Mouse (Mus musculus) left cerebral cortex, postnatal 25 days (tissue): ENCODE results near the gene Smpdl3a. TPM values are rescaled to one million over a fixed set of nuclear protein-coding genes. Genes with fewer than 3 reads are reported as not detected.
A peak's percentile ranks its signal among the peaks of the same experiment; 100 is the strongest.

Experiments
- DNase-seq, 2 experiments: peaks; one replicate each; pipeline ENCODE4 v3.0.0; 2022; ENCODE audit warnings: low spot score in 2 of 2, mixed read lengths in 1 of 2
- intact Hi-C: fragments of 180-260 bp; cut with DNase I; formaldehyde crosslinking; loops from one replicate; pipeline ENCODE4 v1.15.1; 2025
- total RNA-seq, 2 experiments: library from RNA; stranded (reverse); gene quantifications; 2 replicates each; pipeline ENCODE4 v1.2.3; 2021

Smpdl3a gene
- 10 to 100 TPM; 27.3 to 28.2 TPM for total RNA-seq

DNA sequence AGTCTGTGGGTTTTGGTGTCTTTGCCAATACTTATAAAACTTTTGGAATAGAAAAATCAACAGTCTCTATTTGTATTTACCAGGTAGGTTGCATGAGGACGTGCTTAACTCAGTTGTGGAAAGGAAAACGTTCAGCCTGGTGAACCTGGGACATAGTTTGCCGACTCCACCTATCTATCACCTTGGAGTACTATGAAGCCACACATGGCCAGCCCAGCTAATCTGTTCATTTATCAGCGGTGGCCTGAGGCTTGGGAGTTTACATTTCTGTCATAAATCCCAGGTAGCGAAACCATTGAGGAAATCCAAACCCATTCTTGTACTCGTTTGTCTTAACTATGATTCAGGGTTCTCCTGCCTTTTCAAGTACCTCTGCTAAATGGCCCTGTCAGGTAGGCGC lies at the start of gene Smpdl3a:
TSS of gene Smpdl3a (plus strand) at position 318 of the 400 bp plus-strand sequence.
- intact Hi-C loops = loop anchor here (2.0 kb wide), 1 partner anchor 49 kb away; no protein-coding TSS in a partner anchor
- no peak for DNase-seq

DNA sequence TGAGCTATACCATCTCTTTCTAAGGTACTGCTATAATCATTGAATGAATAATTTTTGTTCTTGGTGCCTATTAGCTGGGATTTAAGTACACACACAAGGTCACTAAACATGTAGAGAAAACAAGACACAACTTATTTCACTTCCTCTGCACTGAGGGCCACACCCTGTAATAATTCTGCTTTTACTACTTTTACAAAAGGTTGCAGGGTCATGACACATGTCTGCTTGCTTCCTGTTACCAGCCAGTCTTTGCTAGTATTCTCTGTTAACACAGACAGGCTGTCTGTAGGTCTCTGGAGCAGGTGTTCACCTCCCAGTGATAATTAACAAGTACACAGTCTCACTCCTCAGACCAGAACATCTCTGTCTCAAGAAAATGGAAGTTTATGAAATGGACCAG lies 48.7 kb upstream of the Smpdl3a start:
- no peak for DNase-seq
- intact Hi-C loops = loop anchor here (2.0 to 10.0 kb wide), 2 partner anchors 49 to 509 kb away; partner anchors contain the start of genes Gcc2 and Smpdl3a

GRCm38 (mm10) chr10:57747127-57747526 lies 47.0 kb upstream of the Smpdl3a start:
- intact Hi-C loops = loop anchor here (10.0 kb wide), 1 partner anchor 508 kb away; the partner anchor contains the start of gene Gcc2
- DNase-seq = no peak

- intact Hi-C loops = no loop called here
- no peak for DNase-seq
Observed at GRCm38 (mm10) chr10:57753343-57753742, 40.8 kb upstream of the Smpdl3a start.

DNA sequence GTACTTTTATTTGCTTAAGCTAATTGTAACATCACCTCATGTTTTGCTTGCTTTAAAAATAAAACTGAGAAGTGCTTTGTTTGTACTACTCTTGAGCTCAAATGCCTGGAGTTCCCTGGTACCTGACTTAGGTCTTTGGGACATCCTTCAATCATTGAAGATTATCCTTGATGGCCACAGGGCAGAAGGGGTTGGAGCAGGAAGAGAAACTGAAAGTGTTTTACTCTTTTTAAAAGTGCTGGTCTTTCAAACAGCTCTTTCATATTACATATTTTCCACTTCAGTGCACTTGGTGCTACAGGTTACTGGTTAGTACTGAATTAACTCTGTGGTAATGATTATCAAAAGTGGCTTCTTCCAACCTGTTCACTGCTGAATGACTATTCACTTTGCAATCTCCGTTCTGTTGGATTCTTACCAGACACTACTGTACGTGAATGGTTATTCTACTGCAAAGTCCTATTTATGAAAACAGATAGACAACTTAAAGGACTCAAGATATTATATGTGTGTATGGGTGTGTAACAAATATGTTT lies 38.9 kb upstream of the Smpdl3a start:
- no peak for DNase-seq
- intact Hi-C loops = no loop called here

GRCm38 (mm10) chr10:57758999-57759398 lies 35.1 kb upstream of the Smpdl3a start:
- no peak for DNase-seq
- intact Hi-C loops = no loop called here

DNA sequence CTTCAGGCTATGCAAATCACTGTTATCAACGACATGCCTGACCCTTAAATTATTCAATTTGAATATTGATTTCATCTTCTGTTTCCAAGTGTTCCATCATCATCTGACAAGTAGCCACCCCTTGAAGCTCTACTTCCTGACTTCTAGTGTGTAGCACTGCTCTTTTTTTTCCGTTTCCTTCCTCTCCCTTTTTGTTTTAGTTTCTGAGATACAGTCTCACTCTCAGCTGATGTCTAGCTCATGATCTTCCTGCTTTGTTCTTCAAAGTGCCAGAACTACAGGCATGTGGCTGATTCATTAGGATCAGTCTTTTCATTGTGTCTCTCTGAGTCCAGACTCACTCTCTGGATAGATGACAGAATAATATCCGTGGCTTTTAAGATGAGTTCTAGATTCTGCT lies 33.4 kb upstream of the Smpdl3a start:
- intact Hi-C loops = no loop called here
- DNase-seq = no peak

DNA sequence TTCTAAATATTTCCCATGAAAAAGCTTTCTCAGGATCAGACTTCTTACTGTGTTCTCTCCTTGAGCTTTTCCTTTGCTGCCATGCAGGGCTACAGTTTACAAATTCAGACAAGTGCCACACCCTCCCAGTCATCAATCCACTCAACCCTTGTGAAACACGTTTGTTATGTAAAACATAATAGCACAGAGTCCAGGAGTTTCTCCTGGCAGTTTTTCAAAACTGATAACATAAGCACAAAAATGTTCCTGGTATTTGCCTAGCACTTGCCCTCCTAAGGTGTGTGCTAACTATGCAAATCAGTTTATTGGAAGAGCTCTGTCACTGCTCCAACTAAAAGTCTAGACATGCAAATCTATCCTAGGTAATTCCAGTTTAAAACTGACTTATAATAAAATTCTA lies 31.1 kb upstream of the Smpdl3a start:
- intact Hi-C loops = no loop called here
- DNase-seq = no peak

DNA sequence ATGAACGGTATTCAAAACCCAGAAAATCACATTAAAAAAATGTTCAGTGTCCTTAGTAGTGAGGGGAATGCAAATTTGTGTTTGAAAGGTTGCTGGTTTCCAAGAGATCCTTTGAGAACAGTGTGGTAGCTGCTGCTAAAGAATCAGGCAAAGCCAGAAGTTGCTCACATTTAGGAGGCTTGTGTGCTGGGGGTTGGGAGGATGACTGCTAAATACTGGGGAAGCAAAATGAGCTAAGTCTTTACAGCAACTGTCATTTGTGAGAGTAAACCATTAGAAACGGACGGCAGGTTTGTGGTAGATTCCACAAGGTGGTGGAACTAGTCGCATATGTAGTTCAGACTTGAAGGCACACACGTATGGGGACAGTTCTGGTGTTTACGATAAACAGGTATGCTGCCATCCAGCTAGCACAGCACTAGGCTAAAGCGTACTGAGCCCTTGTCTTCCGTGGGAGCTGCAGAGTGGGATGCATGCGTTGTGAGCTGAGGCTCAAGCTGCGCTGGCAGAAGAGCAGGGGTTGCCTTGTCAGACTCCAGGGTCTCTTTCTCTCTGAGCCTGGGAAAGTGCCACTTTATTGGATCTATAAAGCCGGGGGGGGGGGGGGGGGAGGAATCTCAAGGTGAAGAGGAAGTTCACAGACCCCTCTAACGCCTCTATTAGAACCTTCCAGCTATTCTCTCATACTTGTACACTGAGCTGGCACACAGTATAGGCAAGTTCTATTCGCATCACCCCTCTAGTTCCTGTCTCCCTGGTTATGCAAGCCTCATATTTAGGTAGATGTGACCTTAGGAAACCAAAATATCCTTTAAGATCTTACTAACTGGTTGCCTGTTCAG lies 10.6 kb upstream of the Smpdl3a start:
- intact Hi-C loops = no loop called here

GRCm38 (mm10) chr10:57784131-57784875 lies 9.8 kb upstream of the Smpdl3a start:
- DNase-seq = peak; percentile 69 to 86
- intact Hi-C loops = no loop called here

More for the DNA sequence above, 10.6 kb upstream of the Smpdl3a start:
- peak; percentile 23 to 69 for DNase-seq

DNA sequence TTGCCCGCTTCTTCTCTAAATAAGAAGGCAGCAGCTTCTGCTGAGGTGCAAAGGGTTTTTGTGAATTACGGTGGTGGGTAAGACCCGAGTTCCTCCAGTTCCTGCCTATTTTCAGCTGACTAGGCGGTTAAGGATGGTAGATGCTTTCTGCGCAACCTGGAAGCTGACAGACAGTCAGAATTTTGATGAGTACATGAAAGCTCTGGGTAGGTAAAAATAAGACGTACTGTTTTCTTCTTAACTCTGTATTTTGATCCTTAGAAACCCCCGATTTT lies 9.3 kb upstream of the Smpdl3a start, which contains the start of gene Fabp7:
TSS of gene Fabp7 (plus strand) at position 6 of the 275 bp plus-strand sequence.
- intact Hi-C loops = loop anchor here (5.0 kb wide), 1 partner anchor 42 kb away; no protein-coding TSS in a partner anchor
- no peak for DNase-seq

- DNase-seq = no peak
- intact Hi-C loops = loop anchor here (5.0 kb wide), 1 partner anchor 42 kb away; no protein-coding TSS in a partner anchor
Observed at GRCm38 (mm10) chr10:57785552-57785951, 8.6 kb upstream of the Smpdl3a start.

- intact Hi-C loops = no loop called here
- no peak for DNase-seq
Observed at GRCm38 (mm10) chr10:57792957-57793356, 1.2 kb upstream of the Smpdl3a start.

DNA sequence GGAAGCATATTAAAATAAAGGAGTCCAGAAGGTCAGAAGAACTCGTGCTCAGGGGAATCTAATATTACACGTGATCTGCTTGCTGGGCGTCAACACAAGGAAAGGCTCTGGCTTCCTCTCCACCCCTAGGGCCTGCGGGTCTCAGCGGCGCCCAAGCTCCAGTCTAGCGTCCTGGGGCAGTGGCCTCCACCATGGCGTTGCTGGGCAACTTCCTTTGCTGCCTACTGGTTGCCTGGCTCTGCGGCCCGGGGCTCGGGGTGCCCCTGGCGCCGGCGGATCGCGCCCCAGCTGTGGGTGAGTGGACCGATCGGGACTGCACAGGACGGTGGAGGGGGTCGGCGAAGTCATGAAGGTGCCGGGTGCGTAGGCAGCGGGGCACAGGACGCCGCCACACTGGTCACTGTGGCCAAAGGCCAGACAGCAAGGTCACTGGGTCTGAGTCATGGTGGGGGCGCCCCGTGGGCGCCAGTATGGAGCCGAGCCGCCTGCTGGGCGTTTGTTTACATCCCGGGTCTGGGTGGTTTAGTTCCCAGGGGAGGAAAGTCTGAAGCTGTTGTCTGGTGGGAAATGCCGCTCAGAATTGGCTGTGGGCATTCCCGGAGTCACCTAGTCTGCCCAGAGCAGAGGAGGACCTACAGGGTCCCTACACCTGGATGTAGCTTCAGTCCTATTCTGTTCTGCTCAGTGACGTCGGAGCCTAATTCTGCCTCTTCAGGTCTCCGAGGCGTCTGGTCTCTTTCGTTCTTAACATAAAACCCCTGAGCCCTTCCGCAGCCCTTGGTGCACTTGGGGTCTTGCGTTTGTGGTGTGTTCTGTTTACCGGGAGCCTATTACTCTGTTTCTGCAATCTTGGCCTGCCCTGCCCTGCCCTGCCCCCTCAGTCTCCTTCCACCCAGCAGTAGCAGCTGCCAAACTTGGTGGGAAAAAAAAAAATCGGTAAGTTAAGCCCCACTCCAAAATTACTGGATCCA lies 641 bp downstream of the Smpdl3a start:
- intact Hi-C loops = loop anchor here (2.0 to 5.0 kb wide), 2 partner anchors 43 to 50 kb away; no protein-coding TSS in a partner anchor

GRCm38 (mm10) chr10:57795542-57795941 lies 1.4 kb downstream of the Smpdl3a start:
- intact Hi-C loops = loop anchor here (2.0 to 5.0 kb wide), 2 partner anchors 42 to 51 kb away; no protein-coding TSS in a partner anchor
- no peak for DNase-seq

More for the DNA sequence above, 641 bp downstream of the Smpdl3a start:
- DNase-seq = peak; percentile 24 to 28

- intact Hi-C loops = loop anchor here (5.0 kb wide), 1 partner anchor 41 kb away; no protein-coding TSS in a partner anchor
Observed at GRCm38 (mm10) chr10:57796057-57796456, 1.9 kb downstream of the Smpdl3a start.

GRCm38 (mm10) chr10:57799486-57799885 lies 5.4 kb downstream of the Smpdl3a start:
- no peak for DNase-seq
- intact Hi-C loops = loop anchor here (5.0 kb wide), 1 partner anchor 38 kb away; no protein-coding TSS in a partner anchor

More at GRCm38 (mm10) chr10:57796057-57796456, 1.9 kb downstream of the Smpdl3a start:
- peak in 1 of 2 experiments; percentile 18 for DNase-seq

GRCm38 (mm10) chr10:57807754-57808153 lies 13.6 kb downstream of the Smpdl3a start:
- intact Hi-C loops = no loop called here

More at GRCm38 (mm10) chr10:57807754-57808153, 13.6 kb downstream of the Smpdl3a start:
- DNase-seq = no peak
